Mouse (Mus musculus) T-cell, adult 2 months (primary cell): ENCODE measurements at regions not wholly inside any gene's neighbourhood (a gene's known extent, or its start where the extent isn't known, plus 50 kb on each side); places are given as distances from the start of the nearest gene placed in this dataset.
"Not testable (repeated sequence)": the region's sequence is repeated elsewhere in the genome, so short reads cannot be mapped to it uniquely, and the experiment has no call there.

ENCODE experiments used
- DNase-seq: peaks from one replicate; pipeline ENCODE4 v3.0.0; 2022; ENCODE audit warnings: low spot score

DNA sequence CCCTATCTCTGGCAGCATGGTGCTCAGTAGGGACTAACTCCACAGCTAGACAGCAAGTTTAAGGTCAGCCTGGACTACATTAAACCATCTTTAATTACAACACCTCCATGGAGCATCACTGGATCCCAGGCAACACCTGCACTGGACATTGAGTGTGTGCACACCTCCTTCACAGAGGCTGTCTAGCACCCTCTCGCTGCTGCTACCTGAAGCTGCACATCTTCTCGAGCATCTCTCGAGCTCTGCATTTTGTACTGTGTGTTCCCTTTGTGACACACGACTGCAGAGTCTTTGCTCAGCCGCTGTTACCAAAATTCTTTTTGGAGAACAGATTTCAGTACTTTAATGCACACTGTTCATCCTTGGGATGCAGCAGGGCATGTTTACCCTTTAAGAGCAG lies 212.2 kb upstream of the Smim15 start:
- no peak for DNase-seq

DNA sequence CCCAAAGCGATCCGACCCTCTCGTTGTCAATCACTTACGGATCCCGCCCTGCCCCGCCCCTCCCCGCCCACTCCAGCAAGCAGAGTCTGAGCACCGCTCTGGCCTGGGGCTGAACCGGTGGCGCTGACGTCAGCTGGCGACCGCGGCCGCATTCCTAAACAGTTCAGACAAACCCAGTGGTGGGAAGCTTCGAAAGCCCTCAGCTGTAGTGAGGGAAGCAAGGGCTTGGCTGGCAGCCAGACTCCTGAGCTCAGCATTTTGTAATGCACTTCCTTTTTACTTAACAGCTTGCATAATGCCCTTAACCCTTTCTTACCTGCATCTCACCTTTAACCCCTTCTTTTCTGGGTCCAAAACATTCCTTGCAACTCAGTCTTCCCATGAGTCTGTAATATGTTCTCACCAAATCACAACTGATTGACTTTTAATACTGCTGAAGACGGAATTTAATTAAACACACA lies 213.0 kb upstream of the Smim15 start:
- peak; percentile 95 for DNase-seq

DNA sequence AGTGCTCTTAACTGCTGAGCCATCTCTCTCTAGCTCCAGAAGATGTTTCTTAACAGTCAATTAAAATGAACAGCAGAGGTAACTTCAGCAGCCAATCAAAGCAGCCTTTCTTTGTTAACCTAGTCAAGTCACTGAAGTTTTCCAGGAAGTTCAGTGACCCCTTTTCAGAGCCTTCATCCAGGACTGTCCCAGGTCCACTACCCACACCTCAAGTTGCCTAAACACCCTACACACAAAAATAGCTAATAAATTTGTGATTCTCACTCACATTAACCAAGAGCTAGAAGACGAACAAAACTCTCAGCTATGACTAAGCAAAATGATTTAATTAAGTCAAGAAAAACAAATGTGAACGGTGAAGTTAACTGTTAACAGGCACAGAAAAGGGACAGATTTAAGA lies 214.0 kb upstream of the Smim15 start:
- no peak for DNase-seq

DNA sequence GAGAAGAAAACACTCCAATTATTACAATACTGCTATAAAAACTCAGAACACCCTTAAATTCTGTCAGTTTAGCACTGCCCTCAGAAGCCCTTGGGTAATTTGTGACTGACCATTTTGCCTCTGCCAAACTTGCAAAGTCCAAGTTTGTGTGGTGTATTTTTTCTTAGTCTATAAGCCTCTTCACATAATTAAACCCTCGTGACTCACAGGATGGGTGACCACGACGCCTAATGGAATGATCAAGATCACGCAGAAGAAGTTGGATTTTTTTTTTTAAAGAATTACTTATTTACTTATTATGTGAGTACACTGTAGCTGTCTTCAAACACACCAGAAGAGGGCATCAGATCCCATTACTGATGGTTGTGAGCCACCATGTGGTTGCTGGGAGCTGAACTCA lies 214.4 kb upstream of the Smim15 start:
- DNase-seq = no peak

DNA sequence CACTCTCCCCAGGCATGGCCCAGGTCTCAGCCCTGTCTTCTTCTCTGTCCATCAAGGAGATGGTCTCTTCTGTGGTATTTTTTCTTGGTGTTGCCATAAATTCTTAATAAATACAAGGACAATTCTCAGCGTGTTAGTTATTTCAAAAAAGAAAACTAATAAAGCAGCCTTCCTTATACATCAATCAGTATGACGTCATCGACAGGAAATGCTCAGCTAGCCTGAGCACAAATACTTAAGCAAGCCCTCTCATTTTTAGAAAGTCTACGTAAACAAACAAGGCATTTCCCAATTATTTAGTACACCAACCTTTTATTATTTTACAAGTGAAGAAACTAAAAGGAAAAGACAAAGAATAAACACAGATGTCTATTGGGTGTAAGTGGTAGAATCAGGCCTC lies 218.6 kb upstream of the Smim15 start:
- no peak for DNase-seq

DNA sequence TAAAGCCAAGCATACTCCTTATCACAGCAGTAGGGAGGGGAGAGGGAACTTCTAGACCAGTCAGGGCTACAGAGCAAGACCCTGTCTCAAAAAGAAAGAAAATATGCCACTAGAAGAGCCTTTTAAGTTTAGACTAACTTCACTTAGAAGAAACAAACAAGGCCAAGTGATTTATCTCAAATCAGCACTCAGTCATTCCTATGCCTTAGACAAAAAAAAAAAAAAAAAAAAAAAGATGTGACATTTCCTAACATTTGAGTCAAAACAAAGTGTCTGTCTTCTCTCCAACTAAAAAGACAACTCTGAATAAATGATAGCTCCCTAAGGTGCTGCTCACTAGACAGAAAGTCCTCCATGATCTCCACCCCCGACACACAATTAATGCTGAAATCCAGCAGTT lies 220.9 kb upstream of the Smim15 start:
- DNase-seq = no peak

DNA sequence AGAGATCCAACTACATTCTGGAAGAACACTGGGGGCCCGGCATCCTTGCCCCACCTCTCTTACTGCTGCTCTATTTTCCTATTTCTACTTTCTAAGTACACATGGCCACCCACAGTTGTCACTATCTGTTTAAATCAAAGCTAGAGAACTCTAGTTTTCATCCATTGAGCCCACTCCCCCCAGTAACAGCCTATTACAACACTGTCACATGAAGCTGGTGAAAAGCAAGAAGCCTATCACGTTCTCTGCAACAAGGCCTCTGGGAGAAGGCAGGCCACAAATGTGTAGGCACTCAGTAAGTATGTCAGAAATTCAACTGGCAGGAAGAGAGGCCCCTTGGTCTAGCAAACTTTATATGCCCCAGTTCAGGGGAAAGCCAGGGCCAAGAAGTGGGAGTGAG lies 222.0 kb upstream of the Smim15 start:
- no peak for DNase-seq

DNA sequence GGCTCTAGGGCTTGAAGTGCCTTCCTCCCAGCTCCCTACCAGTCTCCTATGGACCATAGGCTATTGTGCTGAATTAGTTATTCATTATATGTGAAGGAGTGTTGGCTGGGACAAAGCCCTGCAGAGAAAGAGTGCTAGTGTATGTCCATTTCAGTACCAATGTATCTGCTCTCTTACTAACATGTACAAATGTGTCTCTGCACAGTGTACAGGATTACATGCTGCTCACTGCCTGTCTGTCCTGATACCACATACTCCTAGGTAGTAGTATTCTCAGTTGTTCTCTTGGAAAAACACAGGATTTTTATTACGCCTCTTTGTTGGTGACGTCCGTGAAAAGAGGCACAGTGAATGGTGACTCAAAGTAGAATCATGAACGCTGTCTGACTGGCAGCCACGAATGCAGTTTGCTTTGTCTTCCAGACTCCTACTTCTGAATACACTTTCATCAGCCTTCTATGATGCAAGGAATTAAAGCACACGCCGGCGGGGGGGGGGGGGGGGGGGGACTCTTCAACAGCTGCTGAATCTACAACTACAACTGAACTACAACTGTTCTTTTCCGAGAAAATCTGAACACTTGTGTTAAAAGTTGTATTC lies 230.6 kb upstream of the Smim15 start:
- DNase-seq = no peak

DNA sequence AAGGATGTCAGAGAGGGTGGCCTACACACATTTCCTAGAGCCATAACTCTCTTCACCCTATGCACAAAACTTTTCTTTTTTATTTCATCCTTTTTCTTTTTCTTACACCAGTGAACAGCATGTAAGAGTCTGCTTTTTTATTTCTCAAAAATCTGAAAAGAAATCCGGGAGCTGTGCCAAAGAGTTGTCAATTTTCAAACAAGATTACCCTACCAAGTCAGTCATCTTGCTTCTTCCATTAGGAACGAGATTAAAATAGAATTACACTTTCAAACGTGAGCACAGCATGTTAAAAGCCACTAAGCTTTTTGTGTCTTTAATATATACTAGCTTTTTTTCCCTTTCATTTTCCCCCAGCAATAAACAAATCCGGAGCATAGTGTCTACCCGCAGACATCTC lies 232.2 kb upstream of the Smim15 start:
- DNase-seq = no peak

DNA sequence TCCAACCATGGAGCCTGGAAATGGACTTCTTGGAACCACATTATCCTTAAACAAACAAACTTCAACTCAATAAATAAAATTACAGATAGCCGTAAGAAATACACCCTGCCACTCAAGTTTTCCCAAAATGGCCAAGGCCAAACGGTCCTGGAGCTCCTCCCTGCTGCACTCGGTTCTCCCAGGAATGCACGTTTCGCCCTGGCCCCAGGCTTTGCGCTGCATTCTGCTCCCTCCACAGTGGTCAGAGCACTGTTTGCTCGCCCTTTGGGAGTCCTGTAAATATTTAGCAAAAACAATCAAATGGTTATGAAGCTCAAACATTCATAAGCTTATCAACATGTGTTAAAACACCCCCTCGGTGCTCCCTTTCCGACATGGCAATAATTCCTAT lies 233.4 kb upstream of the Smim15 start:
- no peak for DNase-seq

DNA sequence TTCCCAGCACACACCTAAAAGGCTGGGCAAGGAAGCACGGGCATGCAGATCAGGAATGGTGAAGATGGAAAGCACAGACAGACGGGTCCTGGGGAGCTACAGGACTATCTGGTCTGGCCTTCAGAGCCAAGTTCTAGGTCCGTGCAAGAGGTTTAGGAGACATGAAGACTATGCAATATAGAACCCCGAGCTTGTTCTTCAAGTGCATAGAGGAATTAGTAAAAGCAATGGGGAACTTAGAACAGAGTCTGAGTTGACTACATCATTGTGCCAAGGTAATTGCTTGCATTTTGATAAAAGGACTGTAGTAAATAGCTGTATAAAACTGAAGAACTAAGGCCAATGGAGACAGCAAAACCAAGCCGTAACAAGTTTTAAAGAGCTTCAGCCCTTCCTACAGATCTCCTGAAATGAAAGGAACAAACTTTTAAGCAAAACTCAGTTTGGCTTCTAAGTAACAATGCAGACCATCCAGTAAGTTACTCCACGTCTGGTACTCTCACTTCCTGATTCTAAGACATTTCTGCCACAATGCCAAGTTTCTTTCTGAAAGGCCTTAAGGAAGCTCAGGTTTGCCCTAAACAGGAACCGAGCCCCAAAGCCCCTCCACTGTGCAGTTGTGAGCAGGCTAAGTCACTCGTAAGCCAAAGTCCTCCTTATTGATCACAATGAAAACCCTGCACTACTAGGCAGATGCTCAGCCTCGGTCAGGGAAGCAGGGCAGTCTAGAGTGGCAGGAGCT lies 234.0 kb upstream of the Smim15 start:
- DNase-seq = no peak

DNA sequence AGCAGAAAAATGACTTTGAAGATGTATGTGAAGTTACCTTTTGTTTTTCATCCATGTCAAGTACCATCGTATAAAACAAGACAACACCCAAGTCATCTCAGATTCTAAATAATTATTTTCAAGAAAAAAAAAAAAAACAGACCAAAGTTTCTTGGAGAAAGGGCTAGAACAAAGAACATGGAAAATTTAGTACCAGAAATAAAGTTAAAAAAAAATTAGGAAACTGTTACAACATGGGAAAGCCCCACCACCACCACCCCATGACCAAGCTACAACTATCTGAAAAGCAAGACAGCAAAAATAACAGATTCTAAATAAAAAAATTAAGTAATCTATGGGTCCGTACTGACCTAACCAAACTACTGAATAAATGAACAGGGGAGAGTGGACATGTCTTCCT lies 235.3 kb upstream of the Smim15 start:
- DNase-seq = no peak

DNA sequence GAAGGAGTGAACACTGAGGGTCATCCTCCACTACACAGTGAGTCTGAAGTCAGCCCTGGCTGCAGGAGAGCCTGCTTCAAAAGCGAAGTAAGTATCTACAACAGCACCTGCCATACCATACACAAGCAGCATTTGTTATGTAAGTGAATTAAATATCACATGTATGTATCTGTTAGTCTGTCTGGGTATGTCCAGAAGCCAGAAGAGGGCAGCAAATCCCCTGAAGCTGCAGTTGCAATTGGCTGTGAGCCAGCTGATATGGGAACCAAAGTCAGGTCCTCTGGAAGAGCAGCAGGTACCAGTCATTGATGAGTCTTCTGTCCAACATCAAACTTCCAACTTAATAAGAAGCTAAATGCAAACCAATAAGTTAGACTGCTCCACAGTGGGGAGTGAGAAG lies 239.8 kb upstream of the Smim15 start:
- no peak for DNase-seq

DNA sequence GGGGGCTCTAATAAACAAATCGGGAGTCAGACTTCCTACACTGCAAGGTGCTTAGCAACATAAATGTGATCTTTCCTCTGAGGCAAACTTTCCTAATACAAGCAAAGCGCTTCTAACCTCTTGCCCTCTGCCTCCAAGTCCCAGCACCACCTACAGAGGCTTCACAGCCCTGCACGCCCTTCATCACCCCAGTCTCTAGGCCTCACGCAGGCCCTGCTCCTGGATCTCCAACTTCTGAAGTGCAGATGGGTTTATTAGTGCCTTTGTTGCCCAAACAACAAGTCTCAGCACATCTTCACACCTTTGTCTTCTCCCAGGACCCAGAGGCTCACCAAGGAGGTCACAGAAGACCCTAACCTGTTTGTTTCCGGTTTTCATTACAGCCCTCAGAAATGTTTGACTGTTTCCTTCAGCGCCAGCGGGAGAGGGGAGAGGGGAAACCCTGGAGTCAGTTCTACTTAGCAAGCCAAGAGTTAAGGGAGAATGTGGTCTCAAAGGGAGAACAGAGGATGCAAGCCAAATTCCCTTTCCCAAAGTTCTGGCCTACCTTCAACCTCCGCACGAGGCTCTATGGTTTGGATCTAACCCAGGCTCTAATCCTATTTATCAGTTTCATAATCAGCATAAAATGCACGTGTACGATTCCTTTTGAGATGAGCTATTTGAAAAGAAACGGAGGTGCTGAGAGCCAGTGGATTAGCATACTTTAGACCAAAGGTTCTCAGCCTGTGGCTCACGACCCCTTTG lies 244.9 kb upstream of the Smim15 start:
- no peak for DNase-seq

DNA sequence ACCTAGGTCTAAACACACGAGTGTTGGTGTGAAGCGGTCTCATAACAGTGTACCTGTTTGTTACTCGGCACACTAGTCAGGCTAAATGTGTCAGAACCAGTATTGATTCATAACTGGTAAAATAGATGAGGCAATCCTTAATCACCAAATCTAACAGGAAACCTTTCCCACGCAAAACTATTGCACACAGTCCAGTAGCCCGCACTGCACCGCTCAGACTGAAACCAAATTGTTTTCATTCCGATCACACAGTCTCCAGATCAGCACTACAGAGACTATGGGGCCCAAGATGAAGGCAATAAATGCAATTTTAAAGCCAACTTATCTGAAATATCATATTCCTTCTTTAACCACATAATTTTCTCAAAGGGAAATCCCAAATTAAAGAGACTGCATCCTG lies 246.1 kb upstream of the Smim15 start:
- no peak for DNase-seq

DNA sequence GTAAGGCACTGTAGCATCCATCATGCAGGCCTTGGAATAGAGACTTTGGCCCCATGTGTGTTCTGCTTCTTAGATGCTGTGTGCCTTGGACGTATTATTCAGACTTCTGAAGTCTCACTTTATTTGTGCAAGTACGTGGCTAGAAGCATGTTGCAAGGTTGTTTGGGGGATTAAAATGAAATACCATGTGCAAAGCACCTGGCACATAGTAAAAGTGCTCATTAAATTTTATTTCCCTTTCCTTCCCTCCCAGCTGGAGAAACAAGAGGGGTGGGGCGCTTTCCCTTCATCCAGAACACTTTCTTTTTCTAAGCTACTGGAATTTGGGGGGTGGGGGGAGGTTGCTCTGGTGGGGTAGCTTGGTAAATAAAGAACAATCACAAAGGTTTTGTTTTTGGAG lies 248.7 kb upstream of the Smim15 start:
- no peak for DNase-seq

DNA sequence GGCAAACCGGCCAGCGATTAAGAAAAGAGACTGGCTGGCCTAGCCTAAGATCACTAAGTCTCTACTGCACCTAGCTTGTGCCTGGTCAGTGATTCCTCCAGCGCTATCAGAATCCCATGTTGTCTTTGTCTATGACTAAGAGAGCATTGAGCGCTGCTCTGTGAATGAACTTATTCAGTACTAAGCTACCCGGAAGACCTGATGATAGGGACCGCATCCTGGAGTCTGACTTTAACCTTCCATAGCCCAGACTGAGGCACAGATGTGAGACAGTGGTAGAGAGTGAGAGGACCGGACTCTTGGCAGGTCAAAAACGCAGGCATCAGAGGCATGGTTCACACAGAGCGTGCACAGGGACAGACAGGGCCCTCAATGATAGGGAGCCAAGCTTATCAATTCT lies 252.5 kb upstream of the Smim15 start:
- DNase-seq = no peak

DNA sequence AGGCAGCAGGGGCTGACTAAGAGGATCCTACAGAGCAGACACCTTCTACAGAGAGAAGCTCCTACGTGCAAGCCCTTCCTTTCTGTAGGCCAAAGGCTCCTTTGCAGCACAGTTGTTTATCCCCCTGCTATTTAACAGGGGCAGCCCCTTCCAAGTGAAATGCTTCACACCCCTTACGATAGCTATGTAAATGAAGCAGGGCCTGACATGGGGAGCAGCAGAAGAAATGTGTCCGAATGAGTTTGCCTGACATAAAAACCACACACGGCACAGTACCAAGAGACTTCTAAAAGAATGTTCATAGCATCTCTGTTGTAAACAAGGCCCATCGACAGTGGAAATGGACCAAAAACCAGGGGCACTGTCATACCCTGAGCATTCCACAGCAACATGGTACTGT lies 259.3 kb upstream of the Smim15 start:
- DNase-seq = no peak

DNA sequence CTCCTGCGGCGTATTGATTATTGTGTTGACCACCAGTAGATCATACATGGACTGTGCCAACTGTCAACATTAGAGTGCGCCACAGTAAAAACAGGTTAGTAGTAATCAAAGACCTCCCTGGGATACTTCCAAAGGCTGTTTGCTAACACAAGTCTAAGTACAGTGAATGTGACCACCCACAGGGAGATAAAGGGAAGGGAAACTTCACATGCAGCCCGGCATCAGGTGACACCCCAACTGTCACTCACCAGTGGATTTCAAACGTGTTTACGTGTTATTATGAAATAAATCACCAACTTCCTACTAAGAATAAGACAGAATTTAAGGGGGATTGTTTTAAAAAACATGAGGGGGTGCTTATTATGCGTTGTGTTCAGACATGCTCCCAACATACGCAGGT lies 262.5 kb upstream of the Smim15 start:
- no peak for DNase-seq

DNA sequence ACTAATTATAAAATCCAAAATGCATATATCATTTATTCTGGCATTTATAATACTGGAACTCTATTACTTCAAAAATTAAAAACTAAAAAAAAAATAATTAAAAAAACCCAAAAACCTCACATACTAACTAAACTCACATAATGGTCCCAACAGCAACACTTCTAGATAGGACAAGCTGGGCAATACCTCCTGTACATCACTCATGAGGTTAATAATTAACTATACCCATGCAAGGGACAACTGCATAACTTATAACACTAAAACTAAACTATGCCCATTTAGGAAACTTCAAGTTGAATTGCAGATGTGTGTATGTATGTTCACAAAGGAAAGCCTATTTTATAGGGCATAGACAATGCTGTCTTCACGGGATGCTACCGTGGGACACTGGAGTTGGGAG lies 263.0 kb upstream of the Smim15 start:
- no peak for DNase-seq

DNA sequence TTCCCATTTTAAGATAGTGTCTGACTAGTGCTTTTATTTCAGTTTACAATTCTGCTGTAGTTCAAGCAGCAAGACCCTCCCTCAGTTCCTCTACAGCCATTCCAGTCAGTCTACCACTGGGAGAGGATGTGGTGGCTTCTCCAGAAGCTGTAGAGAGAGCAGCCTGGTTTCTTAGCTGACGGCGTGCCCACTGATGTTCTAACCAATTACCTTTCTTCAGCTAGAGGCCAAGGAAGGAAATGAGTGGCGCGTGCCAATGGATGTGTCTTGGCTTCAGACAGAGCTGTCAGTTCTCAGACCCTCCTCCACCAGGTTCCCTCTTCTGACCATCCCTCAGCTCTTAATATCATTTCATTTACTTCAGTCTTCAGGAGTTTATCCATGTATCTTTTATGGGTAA lies 264.7 kb upstream of the Smim15 start:
- DNase-seq = peak; percentile 25

DNA sequence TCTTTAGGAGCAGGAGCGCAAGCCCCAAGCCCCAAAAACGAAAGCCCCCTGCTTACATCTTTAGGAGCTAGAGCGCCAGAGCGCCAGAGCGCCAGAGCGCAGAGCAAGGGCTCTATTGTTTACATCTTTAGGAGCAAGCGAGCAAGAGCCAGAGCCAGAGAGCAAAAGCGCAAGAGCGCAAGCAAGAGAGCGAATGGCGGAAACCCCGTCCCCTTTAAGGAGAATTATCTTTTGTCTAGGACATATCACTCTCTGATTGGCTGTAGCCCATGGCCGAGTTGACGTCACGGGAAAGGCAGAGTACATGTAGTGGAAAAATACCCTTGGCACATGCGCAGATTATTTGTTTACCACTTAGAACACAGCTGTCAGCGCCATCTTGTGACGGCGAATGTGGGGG lies 269.7 kb upstream of the Smim15 start:
- DNase-seq = not testable (repeated sequence)

DNA sequence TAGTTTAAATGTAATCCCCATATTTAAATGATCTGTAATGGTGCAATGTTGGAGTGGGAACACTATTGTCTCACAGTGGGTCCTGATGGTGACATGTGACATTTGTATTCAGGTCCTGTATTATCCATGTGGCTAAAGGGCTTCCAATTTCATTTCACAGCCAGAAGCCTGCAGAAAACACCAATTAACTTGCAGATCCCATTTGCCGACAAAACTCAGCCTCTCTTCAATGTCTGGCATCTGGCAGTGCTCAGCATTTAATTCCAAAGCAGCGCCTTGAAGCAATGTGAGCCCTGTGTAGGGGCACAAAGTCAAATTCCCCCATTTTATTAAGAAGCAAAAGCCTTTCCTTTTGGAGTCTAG lies 277.0 kb upstream of the Smim15 start:
- DNase-seq = no peak
